Mouse (Mus musculus) neural tube, embryonic 15.5 days (tissue): ENCODE measurements around the gene Smad9. TPM values are rescaled to one million over a fixed set of nuclear protein-coding genes. Genes with fewer than 3 reads are reported as not detected.
A peak's percentile ranks its signal among the peaks of the same experiment; 100 is the strongest.

Source experiments
- ATAC-seq: fragments of 200-750 bp; cut with Nextera tagmentation; 2 replicates; pipeline ENCODE4 v1.8.0; 2017; ENCODE audit warnings: mild to moderate bottlenecking, moderate TSS enrichment, moderate library complexity; ENCODE audit not compliant: low FRiP score
- H3K27ac ChIP-seq: fragments of 300-500 bp; sonication (generic); replicated peaks from 2 replicates; pipeline ENCODE4 v1.5.1; 2015; ENCODE audit warnings: mild to moderate bottlenecking, inconsistent platforms
- H3K27me3 ChIP-seq: fragments of 300-500 bp; sonication (generic); replicated peaks from 2 replicates; pipeline ENCODE4 v1.6.1; 2015; ENCODE audit warnings: inconsistent platforms
- H3K36me3 ChIP-seq: fragments of 300-500 bp; sonication (generic); 2 replicates; pipeline ENCODE4 v1.6.1; 2015; ENCODE audit warnings: inconsistent platforms
- H3K4me1 ChIP-seq: fragments of 300-500 bp; sonication (generic); 2 replicates; pipeline ENCODE4 v1.6.1; 2015; ENCODE audit warnings: inconsistent platforms
- H3K4me2 ChIP-seq: fragments of 300-500 bp; sonication (generic); 2 replicates; pipeline ENCODE4 v1.6.1; 2015; ENCODE audit warnings: inconsistent platforms, mild to moderate bottlenecking, moderate library complexity
- H3K4me3 ChIP-seq: fragments of 300-500 bp; sonication (generic); replicated peaks from 2 replicates; pipeline ENCODE4 v1.5.1; 2015; ENCODE audit warnings: mild to moderate bottlenecking, inconsistent platforms
- H3K9ac ChIP-seq: fragments of 300-500 bp; sonication (generic); replicated peaks from 2 replicates; pipeline ENCODE4 v1.6.1; 2015; ENCODE audit warnings: mild to moderate bottlenecking, inconsistent platforms
- H3K9me3 ChIP-seq: fragments of 300-500 bp; sonication (generic); replicated peaks from 2 replicates; pipeline ENCODE4 v1.6.1; 2016; ENCODE audit warnings: inconsistent platforms
- whole genome bisulfite sequencing: fragments of 180-500 bp; shearing (Covaris S2); methylation state at CpG from one replicate; pipeline ENCODE4 v1.1.7; 2015; ENCODE audit warnings: mixed read lengths; 5-methylcytosine and 5-hydroxymethylcytosine counted together
- polyA plus RNA-seq: library from polyadenylated mRNA; unstranded; fragments of >200 nt; fragmentation: Nextera tagmentation; extraction: Ambion mirVana; gene quantifications from 2 replicates; pipeline ENCODE4 v1.2.1, GENCODE M21; 2015

Smad9 gene
- polyA plus RNA-seq, 1 experiment from 2014 or later, result 0.86 TPM

DNA sequence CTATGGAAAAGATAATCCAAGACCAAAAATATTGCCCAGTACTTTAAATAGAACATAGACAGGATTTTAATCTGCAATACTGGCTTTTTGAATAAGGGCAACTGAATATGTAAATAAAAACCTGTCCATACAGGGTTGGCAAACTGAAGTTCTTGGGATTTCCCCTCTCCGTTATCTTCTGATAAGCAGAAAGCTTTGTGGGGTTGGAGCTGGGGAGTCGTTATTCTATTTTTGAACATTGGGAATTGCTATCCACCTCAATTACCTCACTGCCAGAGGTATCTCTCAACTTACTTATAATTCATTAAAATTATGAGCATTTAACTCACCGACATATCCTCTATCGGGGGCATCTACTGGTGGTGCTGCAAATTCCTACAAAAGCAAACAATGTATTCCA lies 23.0 kb upstream of the Smad9 start:
- H3K4me1 ChIP-seq, result peaks cover 22% of the 10 kb centered on the region
- WGBS, result 92% methylated on average over 4 of the region's 4 CpGs
- no peak for ATAC-seq
- no peak overlapping the region for H3K4me2 ChIP-seq
- no peak overlapping the region for H3K4me3 ChIP-seq
- no peak overlapping the region for H3K27ac ChIP-seq
- H3K9me3 ChIP-seq, result no peaks in the 10 kb centered on the region
- H3K36me3 ChIP-seq, result peaks cover 55% of the 10 kb centered on the region
- no peaks in the 10 kb centered on the region for H3K27me3 ChIP-seq
- H3K9ac ChIP-seq, result no peak overlapping the region

DNA sequence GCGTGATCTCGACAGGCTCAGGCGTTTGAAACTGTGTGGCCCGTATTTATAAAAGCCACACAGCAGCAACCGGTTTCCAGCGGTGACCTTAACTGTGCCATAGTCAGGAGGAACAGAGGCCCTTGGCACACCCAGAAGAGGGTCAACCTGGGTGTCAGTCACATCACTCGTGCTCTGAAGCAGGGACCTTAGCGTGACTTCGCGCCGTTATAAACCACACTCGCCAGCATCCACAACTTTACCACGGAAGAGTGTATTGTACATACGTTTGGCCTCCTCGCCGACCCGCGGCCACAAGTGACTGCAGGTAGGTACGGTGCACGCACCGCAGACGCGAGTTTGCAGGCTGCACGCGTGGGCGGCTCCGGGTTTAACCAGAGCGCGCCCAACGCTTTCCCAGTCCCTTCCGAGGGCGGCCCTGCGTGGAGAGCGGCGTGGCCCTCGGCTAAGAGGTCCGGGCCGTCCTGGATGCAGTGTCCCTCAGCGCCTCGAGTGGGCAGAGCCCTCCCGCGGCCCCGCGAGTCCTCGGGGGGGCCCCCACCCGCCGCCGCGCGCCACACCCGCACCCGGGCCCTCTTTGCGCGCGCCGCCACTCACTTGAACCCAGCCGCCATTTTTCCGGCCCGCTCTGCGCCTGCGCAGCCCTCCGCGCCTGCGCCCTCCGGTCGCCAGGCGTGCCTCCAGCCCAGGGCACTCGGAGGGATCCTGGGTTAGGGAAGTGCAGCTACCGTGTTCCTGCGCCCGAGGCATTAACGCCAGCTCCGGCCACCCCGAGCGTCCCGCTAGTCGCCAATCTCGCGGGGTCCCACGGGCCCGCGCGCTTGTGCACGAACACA lies 20.8 kb upstream of the Smad9 start:
- H3K4me2 ChIP-seq, result peak overlapping the region; percentile 81
- peak overlapping the region; percentile 99 for H3K27ac ChIP-seq
- peak overlapping the region; percentile 98 for H3K9ac ChIP-seq
- peak; percentile 96 for ATAC-seq
- WGBS, result under 1% methylated on average over 76 of the region's 84 CpGs
- H3K9me3 ChIP-seq, result no peaks in the 10 kb centered on the region
- peaks cover 40% of the 10 kb centered on the region for H3K36me3 ChIP-seq
- no peaks in the 10 kb centered on the region for H3K27me3 ChIP-seq
- peaks cover 22% of the 10 kb centered on the region for H3K4me1 ChIP-seq
- H3K4me3 ChIP-seq, result peak overlapping the region; percentile 91

GRCm38 (mm10) chr3:54735247-54736046 lies 19.9 kb upstream of the Smad9 start, which contains the start of the genes Exosc8 and Alg5:
Exosc8 (minus strand) TSS chr3:54735393.
Alg5 (plus strand) TSS chr3:54735539.
- no peaks in the 10 kb centered on the region for H3K27me3 ChIP-seq
- peak; percentile 94 for ATAC-seq
- H3K36me3 ChIP-seq, result peaks cover 35% of the 10 kb centered on the region
- peak within 1 kb of the TSS; percentile 81 for H3K4me2 ChIP-seq
- under 1% methylated on average over 58 of the region's 65 CpGs for WGBS
- H3K27ac ChIP-seq, result peak within 1 kb of the TSS; percentile 99
- H3K9ac ChIP-seq, result peak within 1 kb of the TSS; percentile 98
- H3K4me1 ChIP-seq, result peaks cover 22% of the 10 kb centered on the region
- H3K4me3 ChIP-seq, result peak within 1 kb of the TSS; percentile 91
- no peaks in the 10 kb centered on the region for H3K9me3 ChIP-seq

DNA sequence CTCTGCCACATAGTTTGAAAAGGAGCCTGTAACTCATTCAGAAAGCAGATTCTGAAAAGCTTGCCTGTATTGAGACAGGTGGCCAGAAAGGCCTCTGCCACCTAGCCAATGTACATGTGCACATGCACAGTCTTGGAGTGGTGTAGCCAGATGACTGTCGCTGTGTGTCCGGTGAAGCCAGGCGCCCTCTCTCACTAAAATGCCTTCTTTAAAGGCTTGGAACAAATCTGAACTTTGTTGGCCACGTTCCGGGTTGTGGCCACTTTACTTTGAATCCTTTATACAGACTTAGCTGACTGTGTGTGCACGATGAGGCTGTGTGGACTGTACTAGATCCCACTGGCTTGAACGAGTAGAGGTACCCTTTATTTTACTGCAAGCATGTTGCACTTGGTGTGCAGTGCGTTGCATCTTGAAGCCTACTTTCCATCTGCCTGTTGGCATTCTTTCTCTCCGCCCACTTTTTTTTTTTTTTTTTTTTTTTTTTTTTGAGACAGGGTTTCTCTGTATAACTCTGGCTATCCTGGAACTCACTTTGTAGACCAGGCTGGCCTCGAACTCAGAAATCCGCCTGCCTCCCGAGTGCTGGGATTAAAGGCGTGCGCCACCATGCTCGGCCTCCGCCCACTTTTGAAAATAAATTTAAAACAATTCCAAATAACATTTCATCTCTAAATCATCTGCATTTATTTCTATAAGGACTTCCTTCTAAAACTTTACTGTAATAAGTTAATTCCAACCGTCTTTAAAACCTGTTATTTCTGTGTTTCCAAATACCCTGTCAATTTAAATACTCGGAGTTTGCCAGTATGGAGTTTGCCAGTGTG lies 19.1 kb upstream of the Smad9 start:
- Histone ChIP-seq H3K4me3 (peak overlapping the region; percentile 91), H3K36me3 (peaks cover 34% of the 10 kb centered on the region), H3K9me3 (no peaks in the 10 kb centered on the region), H3K4me2 (peak overlapping the region; percentile 81), H3K4me1 (peaks cover 22% of the 10 kb centered on the region), H3K27ac (peak overlapping the region; percentile 99), H3K9ac (peak overlapping the region; percentile 98), H3K27me3 (no peaks in the 10 kb centered on the region)
- ATAC-seq, result no peak
- WGBS, result 59% methylated on average over 18 of the region's 18 CpGs

GRCm38 (mm10) chr3:54737317-54737716 lies 18.1 kb upstream of the Smad9 start:
- no peak for ATAC-seq
- H3K27ac ChIP-seq, result no peak overlapping the region

DNA sequence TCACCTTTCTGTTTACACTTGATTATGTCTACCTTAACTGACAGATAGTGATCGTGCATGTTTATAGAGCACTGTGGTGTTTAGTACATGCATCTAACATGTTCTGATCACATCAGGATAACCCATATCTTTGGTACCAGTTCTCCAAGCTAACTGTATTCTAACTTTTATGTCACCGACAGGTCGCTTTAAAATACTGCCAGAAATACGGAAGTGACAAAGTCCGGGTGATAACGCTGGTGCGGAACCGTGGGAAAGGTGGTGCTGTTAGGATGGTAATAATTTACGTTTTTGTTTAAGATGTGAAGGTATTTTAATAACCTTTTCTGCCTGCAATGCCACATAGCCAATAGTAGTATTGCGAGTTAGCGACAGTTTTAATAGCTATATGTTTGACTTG lies 13.4 kb upstream of the Smad9 start:
- ATAC-seq, result no peak

More at GRCm38 (mm10) chr3:54737317-54737716, 18.1 kb upstream of the Smad9 start:
- H3K4me2 ChIP-seq, result no peak overlapping the region
- no peaks in the 10 kb centered on the region for H3K9me3 ChIP-seq
- no peak overlapping the region for H3K4me3 ChIP-seq
- WGBS, result 96% methylated on average over 8 of the region's 8 CpGs
- H3K27me3 ChIP-seq, result no peaks in the 10 kb centered on the region
- H3K4me1 ChIP-seq, result peaks cover 22% of the 10 kb centered on the region
- peaks cover 37% of the 10 kb centered on the region for H3K36me3 ChIP-seq
- no peak overlapping the region for H3K9ac ChIP-seq

GRCm38 (mm10) chr3:54745799-54746198 lies 9.6 kb upstream of the Smad9 start:
- Histone ChIP-seq H3K4me1 (no peaks in the 10 kb centered on the region), H3K36me3 (peaks cover 94% of the 10 kb centered on the region), H3K4me2 (no peak overlapping the region), H3K27me3 (no peaks in the 10 kb centered on the region), H3K4me3 (no peak overlapping the region), H3K9ac (no peak overlapping the region), H3K27ac (no peak overlapping the region), H3K9me3 (no peaks in the 10 kb centered on the region)
- ATAC-seq, result peak; percentile 31; the same call in 1 of the 2 replicates
- 70% methylated on average over 5 of the region's 5 CpGs for WGBS

More for the DNA sequence above, 13.4 kb upstream of the Smad9 start:
- peaks cover 72% of the 10 kb centered on the region for H3K36me3 ChIP-seq
- no peaks in the 10 kb centered on the region for H3K27me3 ChIP-seq
- no peak overlapping the region for H3K9ac ChIP-seq
- H3K4me1 ChIP-seq, result no peaks in the 10 kb centered on the region
- 97% methylated on average over 11 of the region's 11 CpGs for WGBS
- no peak overlapping the region for H3K4me2 ChIP-seq
- H3K27ac ChIP-seq, result no peak overlapping the region
- H3K4me3 ChIP-seq, result no peak overlapping the region
- no peaks in the 10 kb centered on the region for H3K9me3 ChIP-seq

- Histone ChIP-seq H3K4me1 (peaks cover 23% of the 10 kb centered on the region), H3K27me3 (no peaks in the 10 kb centered on the region), H3K4me2 (no peak overlapping the region), H3K27ac (no peak overlapping the region), H3K36me3 (peaks cover 30% of the 10 kb centered on the region), H3K4me3 (no peak overlapping the region), H3K9ac (no peak overlapping the region), H3K9me3 (no peaks in the 10 kb centered on the region)
- ATAC-seq, result no peak
- 82% methylated on average over 4 of the region's 4 CpGs for WGBS
These were observed 2.0 kb upstream of the Smad9 start for GRCm38 (mm10) chr3:54753411-54753810.

DNA sequence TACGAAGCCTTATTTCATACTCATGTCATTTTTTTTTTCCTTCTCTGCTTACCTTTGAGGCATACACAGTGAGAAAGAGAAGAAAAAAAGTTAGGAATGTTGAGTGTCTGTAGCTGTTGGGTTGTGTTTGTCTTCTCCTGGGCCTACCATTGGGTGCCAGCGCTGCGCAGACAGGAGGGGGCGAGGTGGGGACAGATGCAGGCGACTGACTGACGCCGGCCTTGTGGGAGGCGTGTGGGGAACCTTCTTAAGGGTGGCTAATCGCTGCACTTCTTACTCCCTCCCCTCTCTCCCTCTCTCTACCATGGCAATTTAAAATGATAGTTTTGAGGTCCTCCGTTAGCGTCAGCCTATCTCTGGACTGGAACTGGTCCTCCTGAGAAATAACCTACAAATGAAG lies 676 bp downstream of the Smad9 start:
- Histone ChIP-seq H3K36me3 (peaks cover 5% of the 10 kb centered on the region), H3K4me1 (peaks cover 23% of the 10 kb centered on the region), H3K9ac (peak overlapping the region; percentile 83), H3K9me3 (no peaks in the 10 kb centered on the region), H3K4me2 (peak overlapping the region; percentile 100), H3K4me3 (peak overlapping the region; percentile 74), H3K27me3 (no peaks in the 10 kb centered on the region), H3K27ac (0 out of 2 replicates have a peak overlapping the region, but pooled peaks have one; percentile 52)
- 3% methylated on average over 11 of the region's 11 CpGs for WGBS
- ATAC-seq, result peak; percentile 70; the same call in 1 of the 2 replicates

DNA sequence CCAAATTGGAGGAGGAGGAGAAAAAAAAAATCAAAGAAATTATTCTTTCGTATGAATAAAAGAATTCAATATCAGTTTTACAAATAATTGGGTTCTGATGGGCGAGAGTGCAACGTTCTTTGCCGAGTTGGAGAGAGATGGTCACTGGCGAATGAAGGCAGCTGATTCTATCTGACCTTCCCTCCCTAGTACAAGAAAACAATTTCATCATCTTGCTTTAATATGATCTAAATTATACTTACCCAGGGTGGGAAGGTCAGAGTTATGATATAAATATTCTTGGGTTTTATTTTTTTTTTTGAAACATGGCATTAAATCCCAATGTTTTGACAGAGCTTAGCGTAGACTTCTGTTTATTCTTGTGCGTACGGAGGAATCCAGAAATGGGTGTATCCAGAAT lies 2.1 kb downstream of the Smad9 start:
- no peaks in the 10 kb centered on the region for H3K27me3 ChIP-seq
- no peaks in the 10 kb centered on the region for H3K9me3 ChIP-seq
- no peaks in the 10 kb centered on the region for H3K36me3 ChIP-seq
- no peak overlapping the region for H3K4me2 ChIP-seq
- no peak for ATAC-seq
- H3K9ac ChIP-seq, result no peak overlapping the region
- no peak overlapping the region for H3K4me3 ChIP-seq
- H3K27ac ChIP-seq, result no peak overlapping the region
- WGBS, result 88% methylated on average over 8 of the region's 8 CpGs
- H3K4me1 ChIP-seq, result peaks cover 23% of the 10 kb centered on the region

- 81% methylated on average over 9 of the region's 9 CpGs for WGBS
- no peak for ATAC-seq
- Histone ChIP-seq H3K4me2 (no peak overlapping the region), H3K9me3 (no peaks in the 10 kb centered on the region), H3K4me1 (peaks cover 23% of the 10 kb centered on the region), H3K36me3 (no peaks in the 10 kb centered on the region), H3K4me3 (no peak overlapping the region), H3K27me3 (no peaks in the 10 kb centered on the region), H3K27ac (no peak overlapping the region), H3K9ac (no peak overlapping the region)
These were observed 3.8 kb downstream of the Smad9 start for GRCm38 (mm10) chr3:54759211-54759610.
